Comparison of ENCODE assay signal across 8 mouse cellular contexts in genomic region chr5:71656771-71657170, GRCm38 (mm10). TPM values are rescaled to one million over a fixed set of nuclear protein-coding genes. Genes with fewer than 3 reads are reported as not detected.
A peak's percentile ranks its signal among the peaks of the same experiment; 100 is the strongest.
DNase-seq lines count a peak whose midpoint lies in the region; ATAC-seq and TF ChIP-seq lines count a peak whose summit lies in the region.

No protein-coding gene starts in this region.

- H3K4me2 ChIP-seq in heart, embryonic 14.5 days (ENCODE audit: low read length), result peak overlapping the region; percentile 98
- peak overlapping the region; percentile 96 for H3K4me2 ChIP-seq in limb, embryonic 13.5 days (replicated peaks)
- H3K4me2 ChIP-seq in stomach, postnatal 0 days (replicated peaks; ENCODE audit: low read depth), result peak overlapping the region; percentile 86

- no peak for ATAC-seq in heart, embryonic 14.5 days (ENCODE audit: insufficient number of reproducible peaks, insufficient read depth, low FRiP score, low read depth)
- ATAC-seq in limb, embryonic 13.5 days (ENCODE audit: low FRiP score, low read depth), result no peak
- no peak for ATAC-seq in stomach, postnatal 0 days (ENCODE audit: low FRiP score, low TSS enrichment)
- ATAC-seq in erythroid progenitor cell, adult 5-6 weeks (replicated peaks; ENCODE audit: low FRiP score, poor library complexity, severe bottlenecking), result no peak

- H3K9ac ChIP-seq in heart, embryonic 14.5 days (ENCODE audit: low read length), result peak overlapping the region; percentile 66; the same call in 1 of the 2 replicates
- no peak overlapping the region for H3K9ac ChIP-seq in limb, embryonic 13.5 days
- no peak overlapping the region for H3K9ac ChIP-seq in stomach, postnatal 0 days (ENCODE audit: low read length)

- H3K4me1 ChIP-seq in heart, embryonic 14.5 days (ENCODE audit: control insufficient read depth in 2 of 2, insufficient read depth in 2 of 2, low read length in 2 of 2), result peaks cover 3 to 6% of the 10 kb centered on the region in 2 experiments; a peak in 2 of 4 replicates
- peaks cover 20% of the 10 kb centered on the region; the same call in 1 of the 2 replicates for H3K4me1 ChIP-seq in hindbrain, embryonic 10.5 days (replicated peaks)
- peaks cover 13% of the 10 kb centered on the region for H3K4me1 ChIP-seq in limb, embryonic 13.5 days
- peaks cover 7% of the 10 kb centered on the region; the same call in 1 of the 2 replicates for H3K4me1 ChIP-seq in stomach, postnatal 0 days (replicated peaks; ENCODE audit: control insufficient read depth, insufficient read depth)

- no peaks in the 10 kb centered on the region for H3K36me3 ChIP-seq in heart, embryonic 14.5 days (ENCODE audit: control insufficient read depth, insufficient read depth, low read length)
- H3K36me3 ChIP-seq in hindbrain, embryonic 10.5 days, result no peaks in the 10 kb centered on the region
- no peaks in the 10 kb centered on the region for H3K36me3 ChIP-seq in limb, embryonic 13.5 days
- no peaks in the 10 kb centered on the region for H3K36me3 ChIP-seq in stomach, postnatal 0 days (ENCODE audit: control insufficient read depth, insufficient read depth, low read length)

- TF ChIP-seq EP300 in stomach, postnatal 0 days (optimal IDR thresholded peaks at IDR 0.05), result no peak

- H3K9me3 ChIP-seq in heart, embryonic 14.5 days (ENCODE audit: control insufficient read depth, low read length), result no peaks in the 10 kb centered on the region
- H3K9me3 ChIP-seq in hindbrain, embryonic 10.5 days, result no peaks in the 10 kb centered on the region
- no peaks in the 10 kb centered on the region for H3K9me3 ChIP-seq in limb, embryonic 13.5 days
- H3K9me3 ChIP-seq in stomach, postnatal 0 days (ENCODE audit: control insufficient read depth, low read length), result no peaks in the 10 kb centered on the region

- no peak for TF ChIP-seq CTCF in stomach, postnatal 0 days (IDR thresholded peaks at IDR 0.05; ENCODE audit: low read depth)

- H3K27me3 ChIP-seq in heart, embryonic 14.5 days (ENCODE audit: control insufficient read depth, insufficient read depth, low read length), result no peaks in the 10 kb centered on the region; the same call in 1 of the 2 replicates
- H3K27me3 ChIP-seq in hindbrain, embryonic 10.5 days (ENCODE audit: insufficient read depth, poor library complexity, severe bottlenecking), result peaks cover 46% of the 10 kb centered on the region
- H3K27me3 ChIP-seq in limb, embryonic 13.5 days, result peaks cover 40% of the 10 kb centered on the region
- no peaks in the 10 kb centered on the region; the same call in 1 of the 2 replicates for H3K27me3 ChIP-seq in stomach, postnatal 0 days (ENCODE audit: control insufficient read depth, insufficient read depth, low read length)

- no peak for DNase-seq in heart, postnatal 4 days
- peak; percentile 43 for DNase-seq in cerebellum, adult 9-11 months
- DNase-seq in hindbrain, embryonic 10.5 days (ENCODE audit: low spot score), result no peak
- no peak for DNase-seq in stomach, postnatal 0 days (ENCODE audit: low spot score)
- no peak for DNase-seq in thymus, postnatal 0 days (ENCODE audit: low spot score)

- H3K27ac ChIP-seq in heart, embryonic 14.5 days (replicated peaks in 1 of 2; ENCODE audit: control insufficient read depth in 1 of 2, insufficient read depth in 1 of 2, low read depth in 2 of 2, low read length in 2 of 2), result no peak overlapping the region
- H3K27ac ChIP-seq in hindbrain, embryonic 10.5 days, result no peak overlapping the region
- H3K27ac ChIP-seq in limb, embryonic 13.5 days, result no peak overlapping the region
- no peak overlapping the region for H3K27ac ChIP-seq in stomach, postnatal 0 days (replicated peaks)

- WGBS in heart, embryonic 14.5 days, result 3% methylated on average over 10 of the region's 10 CpGs
- WGBS in hindbrain, embryonic 10.5 days, result 13% methylated on average over 10 of the region's 10 CpGs
- 8% methylated on average over 10 of the region's 10 CpGs for WGBS in limb, embryonic 13.5 days
- 10% methylated on average over 10 of the region's 10 CpGs for WGBS in stomach, postnatal 0 days

- H3K4me3 ChIP-seq in heart, embryonic 14.5 days (ENCODE audit: control insufficient read depth in 1 of 2, insufficient read depth in 1 of 2, low read depth in 1 of 2, low read length in 2 of 2), result peak overlapping the region; percentile 67 to 81
- H3K4me3 ChIP-seq in hindbrain, embryonic 10.5 days, result peak overlapping the region; percentile 68
- peak overlapping the region; percentile 60 for H3K4me3 ChIP-seq in limb, embryonic 13.5 days
- H3K4me3 ChIP-seq in stomach, postnatal 0 days (ENCODE audit: low read depth, low read length), result no peak overlapping the region

RNA-seq across cellular contexts. Expression of gene Gabrb1, which starts 1.1 kb away (rescaled TPM):
- 0.89 and 1.1 TPM in 2 replicates for polyA plus RNA-seq in heart, embryonic 14.5 days (2014; fragmentation: Nextera tagmentation; extraction: Ambion mirVana)
- under 1 TPM; 0.14 to 0.38 TPM for total RNA-seq in heart, postnatal 4 days (2021)
- 0.05 and 0.33 TPM in 2 replicates for polyA plus RNA-seq in hindbrain, embryonic 10.5 days (2016; fragmentation: Nextera tagmentation; extraction: Ambion mirVana)
- polyA plus RNA-seq in limb, embryonic 13.5 days (2015; fragmentation: Nextera tagmentation; extraction: Ambion mirVana), result 1.0 and 1.7 TPM in 2 replicates
- 0.10 and 0.11 TPM in 2 replicates for polyA plus RNA-seq in stomach, postnatal 0 days (2015; fragmentation: Nextera tagmentation; extraction: Ambion mirVana)
- polyA plus RNA-seq in thymus, postnatal 0 days (2015; fragmentation: Nextera tagmentation; extraction: Ambion mirVana), result 0.03 and 0.22 TPM in 2 replicates
- total RNA-seq in erythroid progenitor cell, adult 5-6 weeks (2015; ENCODE audit: low replicate concordance), result not detected in 2 replicates
- total RNA-seq in erythroid progenitor cell, adult 5-6 weeks (2017; ENCODE audit: low replicate concordance), result under 0.01 TPM in 1 of 2 replicates, not detected in the other

RNA-seq across cellular contexts. Expression of gene Gabra4, which starts 1.3 kb away (rescaled TPM):
- 5.2 and 6.6 TPM in 2 replicates for polyA plus RNA-seq in heart, embryonic 14.5 days (2014; fragmentation: Nextera tagmentation; extraction: Ambion mirVana)
- total RNA-seq in heart, postnatal 4 days (2021), result under 1 TPM; 0.31 to 0.59 TPM
- 1.4 and 1.9 TPM in 2 replicates for polyA plus RNA-seq in hindbrain, embryonic 10.5 days (2016; fragmentation: Nextera tagmentation; extraction: Ambion mirVana)
- 6.3 TPM in 2 replicates for polyA plus RNA-seq in limb, embryonic 13.5 days (2015; fragmentation: Nextera tagmentation; extraction: Ambion mirVana)
- 1.0 and 1.5 TPM in 2 replicates for polyA plus RNA-seq in stomach, postnatal 0 days (2015; fragmentation: Nextera tagmentation; extraction: Ambion mirVana)
- polyA plus RNA-seq in thymus, postnatal 0 days (2015; fragmentation: Nextera tagmentation; extraction: Ambion mirVana), result 0.07 and 0.09 TPM in 2 replicates
- total RNA-seq in erythroid progenitor cell, adult 5-6 weeks (2015; ENCODE audit: low replicate concordance), result not detected in 2 replicates
- not detected in 2 replicates for total RNA-seq in erythroid progenitor cell, adult 5-6 weeks (2017; ENCODE audit: low replicate concordance)
